Mouse (Mus musculus) stomach, embryonic 14.5 days (tissue): ENCODE results near the gene Gzma. TPM values are rescaled to one million over a fixed set of nuclear protein-coding genes. Genes with fewer than 3 reads are reported as not detected.

Source experiments
- ATAC-seq: fragments of 200-750 bp; cut with Nextera tagmentation; 2 replicates; pipeline ENCODE4 v1.8.0; 2017; ENCODE audit warnings: low read depth, moderate TSS enrichment; ENCODE audit not compliant: insufficient number of reproducible peaks, insufficient read depth, low FRiP score
- H3K27ac ChIP-seq: fragments of 300-500 bp; sonication (generic); 2 replicates; pipeline ENCODE4 v1.5.1; 2014; ENCODE audit warnings: mild to moderate bottlenecking, low read length, moderate library complexity, mixed read lengths
- H3K27me3 ChIP-seq: fragments of 300-500 bp; sonication (generic); 2 replicates; pipeline ENCODE4 v1.6.1; 2014; ENCODE audit warnings: low read length, control low read depth, mixed read lengths; ENCODE audit not compliant: control insufficient read depth, insufficient read depth
- H3K36me3 ChIP-seq: fragments of 300-500 bp; sonication (generic); 2 replicates; pipeline ENCODE4 v1.6.1; 2014; ENCODE audit warnings: mild to moderate bottlenecking, control low read depth, low read length, moderate library complexity, mixed read lengths; ENCODE audit not compliant: control insufficient read depth, insufficient read depth
- H3K4me1 ChIP-seq: fragments of 300-500 bp; sonication (generic); 2 replicates; pipeline ENCODE4 v1.6.1; 2014; ENCODE audit warnings: low read length, control low read depth, mixed read lengths; ENCODE audit not compliant: control insufficient read depth, insufficient read depth
- H3K4me2 ChIP-seq: fragments of 300-500 bp; sonication (generic); replicated peaks from 2 replicates; pipeline ENCODE4 v1.6.1; 2014; ENCODE audit warnings: low read depth, low read length, control low read depth
- H3K4me3 ChIP-seq: fragments of 300-500 bp; sonication (generic); 2 replicates; pipeline ENCODE4 v1.5.1; 2014; ENCODE audit warnings: low read depth, low read length, control low read depth
- H3K9ac ChIP-seq: fragments of 300-500 bp; sonication (generic); replicated peaks from 2 replicates; pipeline ENCODE4 v1.6.1; 2014; ENCODE audit warnings: low read depth, mild to moderate bottlenecking, control low read depth, low read length, moderate library complexity, mixed read lengths
- H3K9me3 ChIP-seq: fragments of 300-500 bp; sonication (generic); 2 replicates; pipeline ENCODE4 v1.6.1; 2016; ENCODE audit warnings: low read depth, low read length, control low read depth; ENCODE audit not compliant: control insufficient read depth
- WGBS: fragments of 180-500 bp; shearing (Covaris S2); extraction: QIAGEN DNeasy Blood & Tissue Kit; methylation state at CpG from one replicate; pipeline ENCODE4 v1.1.7; 2014; 5-methylcytosine and 5-hydroxymethylcytosine counted together
- polyA plus RNA-seq: library from polyadenylated mRNA; unstranded; fragments of >200 nt; fragmentation: Nextera tagmentation; extraction: Ambion mirVana; gene quantifications from 2 replicates; pipeline ENCODE4 v1.2.1, GENCODE M21; 2014

Gzma gene
- not detected in 2 replicates for polyA plus RNA-seq

DNA sequence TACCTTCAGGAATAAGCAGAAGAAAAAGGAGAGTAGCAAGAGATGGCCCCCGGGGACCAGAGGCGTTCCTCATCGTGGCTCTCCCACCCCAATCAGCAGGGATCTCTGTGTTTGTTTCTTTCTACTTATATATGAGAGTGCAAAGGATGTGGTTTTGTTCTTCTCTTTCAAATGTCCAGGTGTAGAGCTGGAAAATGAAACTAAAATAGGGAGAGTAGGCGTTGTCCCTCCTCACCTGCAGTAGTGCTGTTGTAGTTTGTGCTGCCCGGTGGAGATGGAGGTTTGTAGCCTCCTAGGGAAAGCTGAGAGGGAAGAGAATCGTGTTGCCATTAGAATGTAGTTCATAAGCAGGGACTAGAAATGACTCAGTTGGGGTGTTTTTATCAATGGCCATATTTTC lies at the start of gene Gzma:
Gene Gzma (minus strand): TSS at position 103 of the 400 bp plus-strand sequence.
- no peak for ATAC-seq
- no peak within 1 kb of the TSS for H3K4me2 ChIP-seq
- H3K27me3 ChIP-seq, result no peaks in the 10 kb centered on the region
- no peaks in the 10 kb centered on the region for H3K36me3 ChIP-seq
- no peak within 1 kb of the TSS for H3K9ac ChIP-seq
- H3K9me3 ChIP-seq, result no peaks in the 10 kb centered on the region
- H3K4me3 ChIP-seq, result no peak within 1 kb of the TSS
- WGBS, result 88% methylated on average over 6 of the region's 6 CpGs
- H3K4me1 ChIP-seq, result no peaks in the 10 kb centered on the region
- H3K27ac ChIP-seq, result no peak within 1 kb of the TSS

DNA sequence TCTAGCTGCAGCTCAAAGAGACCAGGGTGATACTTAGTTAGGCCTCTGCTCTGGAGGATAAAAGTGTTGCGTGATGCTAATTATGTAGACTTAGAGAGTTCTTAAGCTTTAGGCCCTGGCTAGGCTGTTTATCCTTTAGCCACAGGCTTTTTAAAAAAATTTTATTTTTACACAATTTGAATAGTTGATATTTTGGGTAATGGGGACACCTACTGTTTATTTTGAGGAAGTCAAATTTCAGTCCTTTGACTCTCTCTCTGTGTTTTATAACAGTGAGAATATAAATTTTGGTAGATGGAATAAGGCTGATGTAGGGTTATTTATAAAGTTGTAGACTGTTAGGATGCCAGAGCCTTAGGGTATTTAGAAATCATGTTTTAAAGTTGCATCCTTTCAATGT lies 38.8 kb upstream of the Gzma start:
- Histone ChIP-seq H3K9me3 (no peaks in the 10 kb centered on the region), H3K4me2 (no peak overlapping the region), H3K4me3 (no peak overlapping the region), H3K27me3 (no peaks in the 10 kb centered on the region), H3K36me3 (no peaks in the 10 kb centered on the region), H3K4me1 (no peaks in the 10 kb centered on the region), H3K9ac (no peak overlapping the region), H3K27ac (no peak overlapping the region)
- 90% methylated on average over 1 of the region's 1 CpGs for WGBS
- ATAC-seq, result no peak

- ATAC-seq, result no peak
- Histone ChIP-seq H3K9ac (no peak overlapping the region), H3K27ac (no peak overlapping the region), H3K9me3 (no peaks in the 10 kb centered on the region), H3K27me3 (no peaks in the 10 kb centered on the region), H3K36me3 (no peaks in the 10 kb centered on the region), H3K4me1 (no peaks in the 10 kb centered on the region), H3K4me3 (no peak overlapping the region), H3K4me2 (no peak overlapping the region)
- WGBS, result 80% methylated on average over 1 of the region's 1 CpGs
These were observed 29.2 kb upstream of the Gzma start for GRCm38 (mm10) chr13:113129974-113130373.

DNA sequence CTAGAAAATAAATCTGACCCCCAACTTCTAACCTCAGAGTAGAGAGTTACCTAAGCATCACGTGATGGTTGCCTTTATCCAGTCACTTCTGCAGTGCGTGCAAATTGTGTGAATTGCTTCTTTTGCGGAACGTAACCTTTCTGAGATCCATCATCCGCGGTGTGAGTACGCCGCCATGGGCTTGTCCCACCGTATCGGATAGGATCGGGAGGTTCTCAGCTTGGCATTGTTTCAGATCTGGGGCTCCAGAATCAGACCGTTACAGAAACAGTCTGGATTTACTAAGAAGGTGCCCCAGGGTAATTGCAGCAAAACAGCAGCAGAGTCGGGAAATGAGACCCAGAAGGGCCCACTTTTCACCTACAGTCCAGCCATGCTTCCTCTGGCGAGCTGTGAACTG lies 20.5 kb upstream of the Gzma start:
- 87% methylated on average over 14 of the region's 14 CpGs for WGBS

DNA sequence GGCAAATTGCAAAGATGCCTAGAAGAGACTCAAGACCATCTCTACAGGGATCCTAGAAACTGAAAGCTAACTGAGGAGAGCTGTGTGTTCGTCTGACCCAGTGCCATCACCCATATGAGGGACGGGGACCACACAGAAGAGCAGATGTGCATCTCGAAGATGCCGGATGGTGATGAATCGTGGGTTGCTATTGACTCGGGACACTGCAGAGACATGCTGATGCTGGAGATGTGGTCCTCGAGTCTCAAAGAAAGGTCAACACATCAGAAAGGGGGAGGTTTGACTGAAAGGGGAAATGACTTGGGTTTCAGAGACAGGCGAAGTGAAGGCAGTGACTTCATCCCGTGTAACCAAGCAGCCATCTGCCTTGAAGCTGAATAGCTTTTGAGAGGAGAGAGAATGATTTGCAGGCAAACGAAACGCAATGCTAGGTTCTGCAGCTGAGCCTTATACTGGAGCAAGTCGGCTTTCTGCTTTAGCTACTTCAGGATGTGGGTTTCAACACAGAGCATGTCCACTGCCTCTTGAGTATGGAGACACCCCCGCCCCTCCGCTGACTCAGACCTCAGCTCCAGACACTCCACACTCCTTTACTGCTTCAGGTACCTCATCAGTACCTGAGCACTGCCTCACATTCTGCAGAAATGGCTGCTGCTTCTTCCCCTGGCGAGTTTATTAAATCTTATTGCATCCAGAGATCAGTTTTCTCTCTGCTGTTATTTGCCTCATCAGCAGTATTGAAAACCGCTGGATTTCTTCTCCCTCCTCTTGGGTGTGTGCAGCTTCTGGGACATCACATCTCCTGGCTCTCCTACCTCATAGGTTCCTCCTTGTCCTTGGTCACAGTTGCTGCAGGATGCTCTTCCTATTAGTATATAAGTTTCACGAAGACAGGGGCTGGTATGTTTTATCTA lies 19.8 kb upstream of the Gzma start:
- H3K4me3 ChIP-seq, result no peak overlapping the region
- H3K4me2 ChIP-seq, result no peak overlapping the region
- WGBS, result 88% methylated on average over 17 of the region's 17 CpGs
- H3K27me3 ChIP-seq, result no peaks in the 10 kb centered on the region
- H3K9ac ChIP-seq, result no peak overlapping the region
- ATAC-seq, result no peak
- H3K36me3 ChIP-seq, result no peaks in the 10 kb centered on the region
- no peaks in the 10 kb centered on the region for H3K9me3 ChIP-seq
- H3K27ac ChIP-seq, result no peak overlapping the region
- H3K4me1 ChIP-seq, result no peaks in the 10 kb centered on the region

More for the DNA sequence above, 20.5 kb upstream of the Gzma start:
- Histone ChIP-seq H3K4me3 (no peak overlapping the region), H3K4me2 (no peak overlapping the region), H3K9me3 (no peaks in the 10 kb centered on the region), H3K4me1 (no peaks in the 10 kb centered on the region), H3K36me3 (no peaks in the 10 kb centered on the region), H3K27ac (no peak overlapping the region), H3K27me3 (no peaks in the 10 kb centered on the region), H3K9ac (no peak overlapping the region)
- no peak for ATAC-seq

- no peaks in the 10 kb centered on the region for H3K27me3 ChIP-seq
- WGBS, result 59% methylated on average over 4 of the region's 4 CpGs
- no peak overlapping the region for H3K9ac ChIP-seq
- no peaks in the 10 kb centered on the region for H3K9me3 ChIP-seq
- no peaks in the 10 kb centered on the region for H3K4me1 ChIP-seq
- no peak for ATAC-seq
- H3K4me3 ChIP-seq, result no peak overlapping the region
- no peaks in the 10 kb centered on the region for H3K36me3 ChIP-seq
- no peak overlapping the region for H3K4me2 ChIP-seq
- H3K27ac ChIP-seq, result no peak overlapping the region
These were observed 18.2 kb upstream of the Gzma start for GRCm38 (mm10) chr13:113118977-113119376.

DNA sequence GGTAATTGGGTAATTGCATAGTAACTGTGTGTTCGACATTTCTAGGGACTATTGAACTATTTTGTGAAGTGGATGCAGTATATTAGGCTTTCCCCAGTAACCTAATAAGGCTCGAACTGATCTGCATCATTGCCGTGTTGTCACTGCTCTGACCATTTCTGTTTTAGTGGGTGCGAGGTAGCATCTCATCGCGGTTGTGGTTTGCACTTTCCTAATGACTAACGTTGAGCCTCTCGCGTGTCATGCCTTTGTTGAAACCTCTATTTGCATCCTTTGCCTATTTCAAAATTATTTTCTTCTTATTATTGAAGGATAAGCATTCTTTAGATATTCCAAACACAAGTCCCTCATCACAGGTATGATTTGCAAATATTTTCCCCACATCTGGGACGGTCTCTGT lies 4.0 kb upstream of the Gzma start:
- ATAC-seq, result no peak
- H3K4me2 ChIP-seq, result no peak overlapping the region
- no peak overlapping the region for H3K9ac ChIP-seq
- no peaks in the 10 kb centered on the region for H3K36me3 ChIP-seq
- no peak overlapping the region for H3K4me3 ChIP-seq
- no peak overlapping the region for H3K27ac ChIP-seq
- no peaks in the 10 kb centered on the region for H3K4me1 ChIP-seq
- H3K27me3 ChIP-seq, result no peaks in the 10 kb centered on the region
- 90% methylated on average over 10 of the region's 10 CpGs for WGBS
- no peaks in the 10 kb centered on the region for H3K9me3 ChIP-seq

DNA sequence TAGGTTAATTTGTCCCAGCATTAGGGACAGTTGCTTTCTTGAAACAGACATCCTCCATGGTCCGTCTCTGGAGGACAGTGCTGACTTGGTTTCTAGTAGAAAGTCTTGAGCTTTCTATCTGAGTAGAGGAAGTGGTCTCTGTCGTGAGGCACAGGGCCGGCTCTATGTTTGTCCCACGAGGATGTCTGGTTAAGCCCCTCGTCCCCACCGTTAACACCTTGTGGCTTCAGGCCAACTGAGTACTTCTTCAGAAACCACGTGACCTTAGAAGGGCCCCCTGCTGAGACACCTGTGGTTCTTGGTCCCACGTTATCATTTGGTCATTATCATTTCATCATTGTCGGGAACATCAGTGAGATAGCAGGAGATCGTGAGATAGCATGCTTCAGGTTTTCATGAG lies 1.0 kb upstream of the Gzma start:
- WGBS, result 71% methylated on average over 10 of the region's 10 CpGs
- no peaks in the 10 kb centered on the region for H3K4me1 ChIP-seq
- no peak for ATAC-seq
- no peaks in the 10 kb centered on the region for H3K27me3 ChIP-seq
- no peak overlapping the region for H3K27ac ChIP-seq
- no peaks in the 10 kb centered on the region for H3K36me3 ChIP-seq
- no peak overlapping the region for H3K4me3 ChIP-seq
- H3K9me3 ChIP-seq, result no peaks in the 10 kb centered on the region
- H3K4me2 ChIP-seq, result no peak overlapping the region
- H3K9ac ChIP-seq, result no peak overlapping the region

- Histone ChIP-seq H3K4me2 (no peak overlapping the region), H3K27me3 (no peaks in the 10 kb centered on the region), H3K9me3 (no peaks in the 10 kb centered on the region), H3K27ac (no peak overlapping the region), H3K4me1 (no peaks in the 10 kb centered on the region), H3K36me3 (no peaks in the 10 kb centered on the region), H3K9ac (no peak overlapping the region), H3K4me3 (no peak overlapping the region)
- no peak for ATAC-seq
- 91% methylated on average over 2 of the region's 2 CpGs for WGBS
These were observed 2.4 kb downstream of the Gzma start for GRCm38 (mm10) chr13:113098406-113098805.
